Mouse (Mus musculus): ENCODE results near the gene Ddx41.
A peak's percentile ranks its signal among the peaks of the same experiment; 100 is the strongest.

The Ddx41 gene

GRCm38 (mm10) chr13:55542891-55543290 lies 6.4 kb upstream of the Ddx41 start:
- no peak for DNase-seq (ENCODE audit: extremely low read depth, low read depth, low spot score)

GRCm38 (mm10) chr13:55540933-55541332 lies 4.5 kb upstream of the Ddx41 start:
- DNase-seq (ENCODE audit: extremely low read depth, low read depth, low spot score): no peak

GRCm38 (mm10) chr13:55535796-55536193 lies 663 bp downstream of the Ddx41 start:
- no peak for DNase-seq (ENCODE audit: extremely low read depth, low read depth, low spot score)

GRCm38 (mm10) chr13:55535191-55535590 lies 1.3 kb downstream of the Ddx41 start:
- no peak for DNase-seq (ENCODE audit: extremely low read depth, low read depth, low spot score)

GRCm38 (mm10) chr13:55529198-55529915 lies 7.1 kb downstream of the Ddx41 start, which contains the start of gene Dok3:
TSS of gene Dok3 (minus strand) at chr13:55529296.
- no peak for DNase-seq (ENCODE audit: extremely low read depth, low read depth, low spot score)

GRCm38 (mm10) chr13:55527834-55528772 lies 8.4 kb downstream of the Ddx41 start:
- DNase-seq (ENCODE audit: extremely low read depth, low read depth, low spot score): no peak

GRCm38 (mm10) chr13:55527212-55527611 lies 9.2 kb downstream of the Ddx41 start:
- no peak for DNase-seq (ENCODE audit: extremely low read depth, low read depth, low spot score)

- DNase-seq (ENCODE audit: extremely low read depth, low read depth, low spot score): peak; percentile 40
Observed at GRCm38 (mm10) chr13:55525733-55526553, 10.5 kb downstream of the Ddx41 start.

GRCm38 (mm10) chr13:55523951-55524600 lies 12.4 kb downstream of the Ddx41 start:
- DNase-seq (ENCODE audit: extremely low read depth, low read depth, low spot score): no peak

- DNase-seq (ENCODE audit: extremely low read depth, low read depth, low spot score): no peak
Observed at GRCm38 (mm10) chr13:55523278-55523677, 13.2 kb downstream of the Ddx41 start.

GRCm38 (mm10) chr13:55522730-55523129 lies 13.7 kb downstream of the Ddx41 start:
- peak; percentile 43 for DNase-seq (ENCODE audit: extremely low read depth, low read depth, low spot score)

- no peak for DNase-seq (ENCODE audit: extremely low read depth, low read depth, low spot score)
Observed at GRCm38 (mm10) chr13:55519606-55520005, 16.9 kb downstream of the Ddx41 start.

GRCm38 (mm10) chr13:55516955-55517354 lies 19.5 kb downstream of the Ddx41 start:
- DNase-seq (ENCODE audit: extremely low read depth, low read depth, low spot score): no peak

- DNase-seq (ENCODE audit: extremely low read depth, low read depth, low spot score): no peak
Observed at GRCm38 (mm10) chr13:55513828-55514227, 22.6 kb downstream of the Ddx41 start.

GRCm38 (mm10) chr13:55513111-55513748 lies 23.2 kb downstream of the Ddx41 start, which contains the start of gene Pdlim7:
TSS of gene Pdlim7 (minus strand) at chr13:55513676.
- no peak for DNase-seq (ENCODE audit: extremely low read depth, low read depth, low spot score)

GRCm38 (mm10) chr13:55512379-55513031 lies 24.0 kb downstream of the Ddx41 start:
- DNase-seq (ENCODE audit: extremely low read depth, low read depth, low spot score): no peak

GRCm38 (mm10) chr13:55511492-55511861 lies 25.0 kb downstream of the Ddx41 start:
- DNase-seq (ENCODE audit: extremely low read depth, low read depth, low spot score): no peak

- no peak for DNase-seq (ENCODE audit: extremely low read depth, low read depth, low spot score)
Observed at GRCm38 (mm10) chr13:55510668-55511491, 25.6 kb downstream of the Ddx41 start.

GRCm38 (mm10) chr13:55510332-55510667 lies 26.2 kb downstream of the Ddx41 start:
- DNase-seq (ENCODE audit: extremely low read depth, low read depth, low spot score): no peak

Data from fat pad, adult 2 months (tissue).